Mouse (Mus musculus) myocyte (in vitro differentiated cells): ENCODE results near the gene Cytip. TPM values are rescaled to one million over a fixed set of nuclear protein-coding genes. Genes with fewer than 3 reads are reported as not detected.

ENCODE experiments used
- H3K27me3 ChIP-seq: one replicate; pipeline ENCODE4 v1.6.1; 2011; ENCODE audit not compliant: control insufficient read depth, insufficient read depth, insufficient read length
- H3K36me3 ChIP-seq: one replicate; pipeline ENCODE4 v1.6.1; 2011; ENCODE audit not compliant: control insufficient read depth, insufficient read depth
- H3K4me2 ChIP-seq: one replicate; pipeline ENCODE4 v1.6.1; 2011; ENCODE audit warnings: low read depth, control low read depth
- H3K4me3 ChIP-seq: one replicate; pipeline ENCODE4 v1.5.1; 2011; ENCODE audit warnings: mild to moderate bottlenecking, control low read depth, moderate library complexity
- H3K79me2 ChIP-seq: one replicate; pipeline ENCODE4 v1.6.1; 2011; ENCODE audit not compliant: control insufficient read depth, insufficient read depth
- H3ac ChIP-seq: one replicate; pipeline ENCODE4 v1.6.1; 2011; ENCODE audit not compliant: control insufficient read depth, insufficient read length
- CEBPB ChIP-seq: IDR thresholded peaks from 2 replicates; pipeline ENCODE4 v1.6.1; 2011; ENCODE audit warnings: mild to moderate bottlenecking, moderate library complexity; ENCODE audit not compliant: poor library complexity, insufficient read depth, severe bottlenecking
- E2F4 ChIP-seq: IDR thresholded peaks from one replicate; pipeline ENCODE4 v1.6.1; 2011; ENCODE audit warnings: mild to moderate bottlenecking, control low read depth, moderate library complexity; ENCODE audit not compliant: insufficient read depth
- MAX ChIP-seq: IDR thresholded peaks from one replicate; pipeline ENCODE4 v1.6.1; 2011; ENCODE audit warnings: low read depth, mild to moderate bottlenecking, control low read depth
- MYOD1 ChIP-seq, 3 experiments: IDR thresholded peaks; one replicate each; pipeline ENCODE4 v1.6.1; 2011; ENCODE audit warnings: control low read depth in 2 of 3, low read depth in 2 of 3, mild to moderate bottlenecking in 2 of 3, moderate library complexity in 1 of 3; ENCODE audit not compliant: insufficient read length in 2 of 3, control insufficient read depth in 1 of 3
- MYOG ChIP-seq, 3 experiments: IDR thresholded peaks; one replicate each; pipeline ENCODE4 v1.6.1; 2011; ENCODE audit warnings: control low read depth in 2 of 3, low read depth in 2 of 3, mild to moderate bottlenecking in 2 of 3; ENCODE audit not compliant: insufficient read length in 2 of 3, control insufficient read depth in 1 of 3, insufficient read depth in 1 of 3
- POLR2A ChIP-seq: IDR thresholded peaks from one replicate; pipeline ENCODE4 v1.6.1; 2011; ENCODE audit warnings: low read depth, mild to moderate bottlenecking, control low read depth, moderate library complexity; ENCODE audit not compliant: insufficient read length
- POLR2AphosphoS2 ChIP-seq: IDR thresholded peaks from one replicate; pipeline ENCODE4 v1.6.1; 2011; ENCODE audit warnings: low read depth, control low read depth; ENCODE audit not compliant: insufficient read length
- REST ChIP-seq: IDR thresholded peaks from one replicate; pipeline ENCODE4 v1.6.1; 2011; ENCODE audit warnings: mild to moderate bottlenecking, control low read depth, moderate library complexity; ENCODE audit not compliant: insufficient read depth, insufficient read length
- SRF ChIP-seq: IDR thresholded peaks from one replicate; pipeline ENCODE4 v1.6.1; 2011; ENCODE audit warnings: low read depth; ENCODE audit not compliant: control insufficient read depth, insufficient read length
- TCF12 ChIP-seq: IDR thresholded peaks from one replicate; pipeline ENCODE4 v1.6.1; 2011; ENCODE audit warnings: mild to moderate bottlenecking, control low read depth; ENCODE audit not compliant: poor library complexity, insufficient read depth, severe bottlenecking
- TCF3 ChIP-seq: IDR thresholded peaks from one replicate; pipeline ENCODE4 v1.6.1; 2011; ENCODE audit warnings: low read depth, control low read depth; ENCODE audit not compliant: insufficient read length
- USF1 ChIP-seq: IDR thresholded peaks from one replicate; pipeline ENCODE4 v1.6.1; 2011; ENCODE audit warnings: low read depth, mild to moderate bottlenecking, control low read depth, moderate library complexity
- polyA plus RNA-seq: library from polyadenylated mRNA; unstranded; fragments of >200 nt; fragmentation: generic; extraction: Trizol; gene quantifications from one replicate; pipeline ENCODE4 v1.2.1, GENCODE M21; 2012; ENCODE audit warnings: missing spikeins

Gene Cytip
- 0.05 TPM for polyA plus RNA-seq

DNA sequence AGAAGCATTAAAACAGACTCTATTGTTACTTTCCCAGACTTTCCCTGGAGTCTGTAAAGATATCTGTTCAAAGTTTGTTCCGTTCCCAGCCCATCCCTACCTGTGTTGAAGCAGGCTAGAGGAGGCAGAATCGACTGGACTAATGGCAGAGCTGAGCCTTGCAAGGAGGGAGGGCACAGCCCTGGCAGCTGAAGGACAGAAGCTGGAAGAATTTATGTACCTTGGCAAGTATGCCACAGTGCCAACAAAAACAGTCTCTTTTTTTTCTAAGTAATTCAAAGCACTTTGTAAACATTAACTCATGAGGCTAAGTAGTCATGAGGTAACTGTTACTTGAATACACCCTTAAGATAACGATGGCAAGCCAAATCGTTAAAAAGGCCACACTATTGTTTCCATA is at the start of gene Cytip:
Gene Cytip (minus strand): TSS at position 187 of the 400 bp plus-strand sequence.
- H3K79me2 ChIP-seq = no peaks in the 10 kb centered on the region
- no peaks in the 10 kb centered on the region for H3K27me3 ChIP-seq
- H3K4me2 ChIP-seq = no peak within 1 kb of the TSS
- H3ac ChIP-seq = no peak within 1 kb of the TSS
- H3K36me3 ChIP-seq = no peaks in the 10 kb centered on the region
- no peak for TF ChIP-seq MAX
- no peak for TF ChIP-seq TCF3
- TF ChIP-seq POLR2A = no peak
- TF ChIP-seq E2F4 = no peak
- TF ChIP-seq CEBPB = no peak
- TF ChIP-seq SRF = no peak
- TF ChIP-seq POLR2AphosphoS2 = no peak
- H3K4me3 ChIP-seq = no peak within 1 kb of the TSS

DNA sequence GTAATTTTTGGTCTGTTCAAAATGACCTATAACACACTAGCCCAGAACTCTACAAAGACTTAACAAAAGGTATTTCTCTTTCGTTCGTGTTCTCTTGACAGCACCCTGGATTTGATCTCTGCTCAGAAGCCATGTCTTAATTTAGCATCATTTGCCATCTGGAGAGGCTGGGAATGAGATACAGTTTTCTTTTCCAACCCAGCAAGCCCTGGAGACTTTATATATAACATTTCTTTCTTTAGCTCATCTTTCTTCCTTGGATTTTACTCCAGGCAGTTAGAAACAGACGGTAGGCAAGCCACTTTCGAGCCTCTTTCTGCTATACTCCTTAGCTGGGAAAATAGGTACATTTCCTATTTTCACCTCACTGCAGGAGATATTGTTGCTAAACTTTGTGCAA is 45.3 kb upstream of the Cytip start:
- H3K36me3 ChIP-seq = no peaks in the 10 kb centered on the region
- H3K4me3 ChIP-seq = no peak overlapping the region
- TF ChIP-seq MAX = no peak
- no peak for TF ChIP-seq SRF
- no peak for TF ChIP-seq MYOD1 (IDR thresholded peaks at IDR 0.05; ENCODE audit: control insufficient read depth in 1 of 3, insufficient read length in 2 of 3, low read depth in 2 of 3)
- TF ChIP-seq POLR2A = no peak
- TF ChIP-seq CEBPB = no peak
- no peak for TF ChIP-seq REST
- TF ChIP-seq MYOG (IDR thresholded peaks at IDR 0.05; ENCODE audit: control insufficient read depth in 1 of 3, insufficient read depth in 1 of 3, insufficient read length in 2 of 3, low read depth in 2 of 3) = no peak
- TF ChIP-seq TCF12 = no peak
- TF ChIP-seq E2F4 = no peak
- TF ChIP-seq POLR2AphosphoS2 = no peak
- no peak overlapping the region for H3K4me2 ChIP-seq
- H3ac ChIP-seq = no peak overlapping the region
- H3K79me2 ChIP-seq = no peaks in the 10 kb centered on the region
- H3K27me3 ChIP-seq = no peaks in the 10 kb centered on the region

DNA sequence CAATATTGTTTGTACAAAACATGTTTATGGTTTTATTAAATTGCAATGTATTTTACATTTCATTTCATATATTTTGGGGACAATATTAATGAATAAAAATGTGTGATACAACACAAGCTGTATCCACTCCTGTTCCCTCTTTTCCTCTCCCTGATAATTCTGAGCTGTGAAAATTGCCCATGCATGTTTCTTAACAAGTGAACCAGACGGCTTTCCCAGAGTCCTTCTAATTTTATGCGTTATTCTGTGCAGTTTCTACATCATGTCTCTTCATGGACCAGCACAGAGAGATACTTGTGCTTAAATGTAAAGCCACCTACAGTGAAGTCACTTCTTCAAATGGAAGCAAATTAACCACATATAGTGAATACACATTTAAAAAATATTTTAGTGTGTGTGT is 42.2 kb upstream of the Cytip start:
- no peak overlapping the region for H3K4me2 ChIP-seq
- H3K27me3 ChIP-seq = no peaks in the 10 kb centered on the region
- no peaks in the 10 kb centered on the region for H3K79me2 ChIP-seq
- no peaks in the 10 kb centered on the region for H3K36me3 ChIP-seq
- no peak overlapping the region for H3ac ChIP-seq
- TF ChIP-seq SRF (no peak), MYOG (IDR thresholded peaks at IDR 0.05; ENCODE audit: control insufficient read depth in 1 of 3, insufficient read depth in 1 of 3, insufficient read length in 2 of 3, low read depth in 2 of 3) (no peak), CEBPB (no peak), TCF3 (no peak), POLR2A (no peak), E2F4 (no peak), POLR2AphosphoS2 (no peak), MYOD1 (IDR thresholded peaks at IDR 0.05; ENCODE audit: control insufficient read depth in 1 of 3, insufficient read length in 2 of 3, low read depth in 2 of 3) (no peak), USF1 (no peak), REST (no peak)
- H3K4me3 ChIP-seq = no peak overlapping the region

GRCm38 (mm10) chr2:58199442-58199841 is 4.1 kb upstream of the Cytip start:
- H3K27me3 ChIP-seq = no peaks in the 10 kb centered on the region
- no peaks in the 10 kb centered on the region for H3K79me2 ChIP-seq
- H3K4me2 ChIP-seq = no peak overlapping the region
- TF ChIP-seq USF1 = no peak
- no peak for TF ChIP-seq E2F4
- no peak for TF ChIP-seq MYOG (IDR thresholded peaks at IDR 0.05; ENCODE audit: control insufficient read depth in 1 of 3, insufficient read depth in 1 of 3, insufficient read length in 2 of 3, low read depth in 2 of 3)
- no peak for TF ChIP-seq MAX
- no peak for TF ChIP-seq CEBPB
- no peak for TF ChIP-seq POLR2AphosphoS2
- H3K4me3 ChIP-seq = no peak overlapping the region
- no peak overlapping the region for H3ac ChIP-seq
- no peaks in the 10 kb centered on the region for H3K36me3 ChIP-seq

GRCm38 (mm10) chr2:58196880-58197279 is 1.5 kb upstream of the Cytip start:
- TF ChIP-seq E2F4 (no peak), USF1 (no peak), REST (no peak), TCF12 (no peak), TCF3 (no peak), POLR2A (no peak), MAX (no peak), MYOG (IDR thresholded peaks at IDR 0.05; ENCODE audit: control insufficient read depth in 1 of 3, insufficient read depth in 1 of 3, insufficient read length in 2 of 3, low read depth in 2 of 3) (no peak), MYOD1 (IDR thresholded peaks at IDR 0.05; ENCODE audit: control insufficient read depth in 1 of 3, insufficient read length in 2 of 3, low read depth in 2 of 3) (no peak), POLR2AphosphoS2 (no peak), SRF (no peak), CEBPB (no peak)
- H3K4me3 ChIP-seq = no peak overlapping the region
- H3ac ChIP-seq = no peak overlapping the region
- no peak overlapping the region for H3K4me2 ChIP-seq
- no peaks in the 10 kb centered on the region for H3K27me3 ChIP-seq
- H3K79me2 ChIP-seq = no peaks in the 10 kb centered on the region
- H3K36me3 ChIP-seq = no peaks in the 10 kb centered on the region
